Mouse (Mus musculus) CH12.LX (cell line): ENCODE results near the gene Dtd2.

Source experiments
- CTCF ChIP-seq, 2 experiments: IDR thresholded peaks in 1 of 2; conservative IDR thresholded peaks in 1 of 2; 2 replicates each; pipeline ENCODE4 v1.5.1; 2011 to 2012; ENCODE audit warnings: low read depth in 2 of 2, low read length in 2 of 2, improper control_type of control experiment in 1 of 2, inconsistent platforms in 1 of 2, mild to moderate bottlenecking in 1 of 2, moderate library complexity in 1 of 2
- E2F4 ChIP-seq: IDR thresholded peaks from 2 replicates; pipeline ENCODE4 v1.6.1; 2011; ENCODE audit warnings: low read depth, low read length, improper control_type of control experiment; ENCODE audit not compliant: insufficient replicate concordance
- NELFE ChIP-seq: IDR thresholded peaks from 2 replicates; pipeline ENCODE4 v1.6.1; 2011; ENCODE audit warnings: low read depth, low read length, improper control_type of control experiment
- POLR2A ChIP-seq: IDR thresholded peaks from 2 replicates; pipeline ENCODE4 v1.6.1; 2011; ENCODE audit warnings: low read depth, mild to moderate bottlenecking, improper control_type of control experiment, low read length
- SMC3 ChIP-seq: IDR thresholded peaks from 2 replicates; pipeline ENCODE4 v1.6.1; 2011; ENCODE audit warnings: low read depth, low read length, improper control_type of control experiment
- ZMIZ1 ChIP-seq: IDR thresholded peaks from 2 replicates; pipeline ENCODE4 v1.6.1; 2012; ENCODE audit warnings: low read depth, mild to moderate bottlenecking, inconsistent platforms, low read length, improper control_type of control experiment

- TF ChIP-seq CTCF (conservative IDR thresholded peaks at IDR 0.05 in 1 of 2, IDR thresholded peaks at IDR 0.05 in 1 of 2; ENCODE audit: low read depth in 2 of 2, low read length in 2 of 2) (peak; percentile 40 to 66; a peak in 3 of 4 replicates), ZMIZ1 (no peak), POLR2A (no peak), NELFE (no peak), SMC3 (peak; percentile 45), E2F4 (no peak)
Measured at GRCm38 (mm10) chr12:52010630-52010961, 4.3 kb upstream of the Dtd2 start.
